Mouse (Mus musculus) ES-Bruce4 (cell line): ENCODE measurements around the gene Pde11a.

Experiments used
- CTCF ChIP-seq: IDR thresholded peaks from one replicate; pipeline ENCODE4 v1.8.1; 2011; ENCODE audit warnings: low read depth, low read length
- EP300 ChIP-seq: IDR thresholded peaks from 2 replicates; pipeline ENCODE4 v1.6.1; 2011; ENCODE audit warnings: low read depth, low read length; ENCODE audit not compliant: insufficient read depth
- POLR2A ChIP-seq: IDR thresholded peaks from one replicate; pipeline ENCODE4 v1.8.1; 2011; ENCODE audit warnings: low read length; ENCODE audit not compliant: insufficient read depth

DNA sequence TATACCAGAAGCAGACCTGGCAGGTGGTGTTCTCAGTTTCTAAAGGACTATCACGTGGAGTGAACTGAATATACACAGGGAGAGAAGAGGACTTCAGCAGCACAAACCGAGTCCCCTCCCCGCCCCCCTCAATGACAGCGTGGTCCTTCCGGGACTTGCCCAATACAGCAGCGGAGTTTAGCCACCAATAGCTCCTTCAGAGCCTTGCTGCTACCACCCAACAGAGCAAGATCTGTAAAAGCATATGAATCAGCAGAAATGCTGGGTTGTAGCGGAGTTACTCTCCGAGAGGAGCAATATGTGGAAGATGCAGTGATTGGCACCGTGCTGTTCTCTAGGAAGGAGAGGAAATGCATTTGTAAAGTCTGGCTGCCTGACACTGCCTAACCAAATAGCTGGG, 238.0 kb downstream of the Pde11a start:
- TF ChIP-seq POLR2A (no peak), CTCF (no peak), EP300 (no peak)
